Mouse (Mus musculus) G1E (cell line): ENCODE measurements at regions not wholly inside any gene's neighbourhood (a gene's known extent, or its start where the extent isn't known, plus 50 kb on each side); places are given as distances from the start of the nearest gene placed in this dataset.

ENCODE experiments used
- ATAC-seq: 2 replicates; pipeline ENCODE4 v1.8.0; 2016; ENCODE audit warnings: mild to moderate bottlenecking; ENCODE audit not compliant: insufficient number of reproducible peaks, poor library complexity, low FRiP score, severe bottlenecking; ENCODE audit errors: extremely low read depth
- DNase-seq: peaks from one replicate; pipeline ENCODE4 v3.0.0; 2012; ENCODE audit warnings: low spot score
- H3K27me3 ChIP-seq: 2 replicates; pipeline ENCODE4 v1.6.1; 2012; ENCODE audit warnings: mild to moderate bottlenecking, low read length, inconsistent platforms; ENCODE audit not compliant: insufficient read depth
- H3K36me3 ChIP-seq: replicated peaks from 2 replicates; pipeline ENCODE3; 2012; ENCODE audit warnings: mild to moderate bottlenecking, inconsistent platforms
- H3K4me1 ChIP-seq: 2 replicates; pipeline ENCODE4 v1.6.1; 2012; ENCODE audit warnings: low read depth, low read length, inconsistent platforms, mixed read lengths; ENCODE audit not compliant: insufficient read depth
- H3K4me3 ChIP-seq: 2 replicates; pipeline ENCODE4 v1.5.1; 2012; ENCODE audit warnings: low read depth, mild to moderate bottlenecking, inconsistent platforms, low read length, moderate library complexity, mixed read lengths
- H3K9me3 ChIP-seq: replicated peaks from 2 replicates; pipeline ENCODE4 v1.6.1; 2012; ENCODE audit warnings: inconsistent platforms
- CTCF ChIP-seq: IDR thresholded peaks from 2 replicates; pipeline ENCODE4 v1.5.1; 2012; ENCODE audit warnings: low read depth, low read length, inconsistent platforms, mixed read lengths
- GATA1 ChIP-seq: IDR thresholded peaks from 2 replicates; pipeline ENCODE4 v1.6.1; 2012; ENCODE audit warnings: borderline replicate concordance, low read length, inconsistent platforms, mixed read lengths
- GATA2 ChIP-seq: IDR thresholded peaks from 2 replicates; pipeline ENCODE4 v1.6.1; 2012; ENCODE audit warnings: low read depth, low read length, inconsistent platforms, borderline replicate concordance
- POLR2AphosphoS5 ChIP-seq: IDR thresholded peaks from 2 replicates; pipeline ENCODE4 v1.6.1; 2012; ENCODE audit warnings: low read depth, low read length, inconsistent platforms; ENCODE audit not compliant: insufficient replicate concordance
- TAL1 ChIP-seq: conservative IDR thresholded peaks from 2 replicates; pipeline ENCODE4 v1.6.1; 2012; ENCODE audit warnings: low read depth, low read length, inconsistent platforms, mixed read lengths

DNA sequence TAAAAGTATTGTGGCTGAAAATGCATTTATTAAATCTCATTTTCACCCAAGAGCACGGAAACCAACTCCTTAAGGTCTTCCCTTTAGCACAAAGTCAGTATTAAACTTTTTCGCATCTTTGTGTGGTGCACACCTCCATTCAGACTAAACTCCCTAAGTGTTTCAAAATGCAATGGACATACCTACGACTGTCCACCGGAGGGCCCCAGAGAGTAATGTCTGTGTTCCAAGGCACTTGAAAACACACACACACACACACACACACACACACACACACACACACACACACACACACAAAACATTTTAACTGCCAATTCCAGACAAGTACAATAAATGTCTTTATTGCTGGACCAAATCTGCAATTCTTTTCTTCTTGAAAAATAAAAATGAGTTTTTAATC, 243.7 kb downstream of the Foxa2 start:
- Histone ChIP-seq H3K27me3 (no peaks in the 10 kb centered on the region), H3K36me3 (no peaks in the 10 kb centered on the region), H3K9me3 (peaks cover 16% of the 10 kb centered on the region), H3K4me1 (no peaks in the 10 kb centered on the region), H3K4me3 (no peak overlapping the region)
- DNase-seq, result no peak
- TF ChIP-seq TAL1 (no peak), POLR2AphosphoS5 (no peak), GATA1 (no peak), GATA2 (no peak), CTCF (no peak)
- ATAC-seq, result no peak

DNA sequence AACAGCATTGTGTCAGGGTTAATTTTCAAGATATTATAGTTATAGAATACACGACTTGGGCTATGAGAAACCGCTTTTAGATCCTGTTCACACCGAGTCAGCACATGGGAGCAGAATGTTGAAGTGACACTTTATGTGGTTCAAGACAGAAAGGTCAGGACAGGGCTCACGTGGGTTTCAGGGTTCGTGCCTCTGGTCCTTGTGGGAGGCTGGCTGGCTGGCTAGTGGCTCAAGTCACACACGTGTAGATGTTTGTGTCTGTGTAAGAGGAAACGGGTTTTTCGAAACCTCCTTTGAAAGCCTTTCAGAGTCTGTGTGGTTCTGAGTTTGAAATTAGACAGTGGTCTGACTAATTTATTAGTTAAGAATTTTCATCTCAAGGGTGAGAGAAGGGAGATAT, 255.3 kb downstream of the Foxa2 start:
- no peaks in the 10 kb centered on the region for H3K4me1 ChIP-seq
- peaks cover 36% of the 10 kb centered on the region for H3K9me3 ChIP-seq
- H3K27me3 ChIP-seq, result no peaks in the 10 kb centered on the region
- TF ChIP-seq GATA2 (no peak), TAL1 (no peak), GATA1 (no peak), POLR2AphosphoS5 (no peak), CTCF (no peak)
- H3K4me3 ChIP-seq, result no peak overlapping the region
- no peaks in the 10 kb centered on the region for H3K36me3 ChIP-seq
- DNase-seq, result no peak
- ATAC-seq, result no peak

GRCm38 (mm10) chr2:147789877-147790276, 256.9 kb downstream of the Foxa2 start:
- TF ChIP-seq GATA1 (no peak), GATA2 (no peak), CTCF (no peak), POLR2AphosphoS5 (no peak)
- H3K4me1 ChIP-seq, result no peaks in the 10 kb centered on the region
- H3K36me3 ChIP-seq, result no peaks in the 10 kb centered on the region
- H3K4me3 ChIP-seq, result no peak overlapping the region
- no peak for DNase-seq
- ATAC-seq, result no peak
- no peaks in the 10 kb centered on the region for H3K27me3 ChIP-seq
- H3K9me3 ChIP-seq, result peaks cover 34% of the 10 kb centered on the region

DNA sequence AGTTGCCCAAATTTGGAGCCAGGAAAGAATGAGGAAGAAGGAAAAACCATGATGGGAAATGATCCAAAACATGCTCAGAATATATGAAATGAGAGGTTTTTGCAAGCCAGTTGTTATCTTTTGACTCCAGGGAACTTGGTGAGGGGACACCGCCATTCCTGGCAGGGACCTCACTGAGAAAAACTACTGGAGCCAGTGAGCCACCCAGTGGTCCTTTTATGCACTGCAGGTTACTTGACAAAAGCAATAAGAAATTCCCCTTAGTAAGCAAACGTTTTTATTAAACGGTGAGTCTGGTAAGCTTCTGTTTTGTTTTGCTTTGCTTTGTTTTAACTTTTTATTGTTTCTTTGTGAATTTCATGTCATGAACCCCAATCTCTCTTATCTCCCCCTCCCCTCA, 257.5 kb downstream of the Foxa2 start:
- ATAC-seq (no peak), DNase-seq (no peak)
- TF ChIP-seq CTCF, result no peak
- TF ChIP-seq GATA2, result no peak
- TF ChIP-seq TAL1, result no peak
- no peak for TF ChIP-seq GATA1
- no peak for TF ChIP-seq POLR2AphosphoS5
- no peaks in the 10 kb centered on the region for H3K4me1 ChIP-seq
- no peaks in the 10 kb centered on the region for H3K27me3 ChIP-seq
- H3K9me3 ChIP-seq, result peaks cover 34% of the 10 kb centered on the region
- H3K4me3 ChIP-seq, result no peak overlapping the region
- H3K36me3 ChIP-seq, result no peaks in the 10 kb centered on the region

GRCm38 (mm10) chr2:147788001-147788400, 258.8 kb downstream of the Foxa2 start:
- Histone ChIP-seq H3K36me3 (no peaks in the 10 kb centered on the region), H3K4me3 (no peak overlapping the region), H3K27me3 (no peaks in the 10 kb centered on the region), H3K4me1 (no peaks in the 10 kb centered on the region), H3K9me3 (peaks cover 34% of the 10 kb centered on the region)
- ATAC-seq, result no peak
- no peak for TF ChIP-seq TAL1
- TF ChIP-seq GATA1, result no peak
- TF ChIP-seq CTCF, result no peak
- no peak for TF ChIP-seq GATA2
- TF ChIP-seq POLR2AphosphoS5, result no peak
- DNase-seq, result no peak

GRCm38 (mm10) chr2:147782496-147782895, 264.3 kb downstream of the Foxa2 start:
- no peak for DNase-seq
- no peaks in the 10 kb centered on the region for H3K36me3 ChIP-seq
- H3K9me3 ChIP-seq, result peaks cover 29% of the 10 kb centered on the region
- TF ChIP-seq POLR2AphosphoS5 (no peak), CTCF (no peak), GATA2 (no peak), TAL1 (no peak), GATA1 (no peak)
- H3K4me3 ChIP-seq, result no peak overlapping the region
- H3K27me3 ChIP-seq, result no peaks in the 10 kb centered on the region
- H3K4me1 ChIP-seq, result no peaks in the 10 kb centered on the region
- ATAC-seq, result no peak

- H3K36me3 ChIP-seq, result no peaks in the 10 kb centered on the region
- TF ChIP-seq CTCF, result no peak
- no peak for TF ChIP-seq GATA1
- TF ChIP-seq TAL1, result no peak
- no peak for TF ChIP-seq GATA2
- TF ChIP-seq POLR2AphosphoS5, result no peak
- H3K4me3 ChIP-seq, result no peak overlapping the region
- DNase-seq (no peak), ATAC-seq (no peak)
- H3K27me3 ChIP-seq, result no peaks in the 10 kb centered on the region
- peaks cover 30% of the 10 kb centered on the region for H3K9me3 ChIP-seq
- H3K4me1 ChIP-seq, result no peaks in the 10 kb centered on the region
These were observed 270.5 kb downstream of the Foxa2 start for GRCm38 (mm10) chr2:147776316-147776715.
